Mouse (Mus musculus) forebrain, postnatal 0 days (tissue): ENCODE results near the gene Gpc4. TPM values are rescaled to one million over a fixed set of nuclear protein-coding genes. Genes with fewer than 3 reads are reported as not detected.

Source experiments
- ATAC-seq: fragments of 200-750 bp; cut with Nextera tagmentation; 2 replicates; pipeline ENCODE4 v1.8.0; 2017; ENCODE audit warnings: mild to moderate bottlenecking, moderate library complexity
- DNase-seq: peaks from one replicate; pipeline ENCODE4 v3.0.0-alpha.2; 2015
- H3K27ac ChIP-seq: fragments of 300-500 bp; sonication (generic); 2 replicates; pipeline ENCODE4 v1.5.1; 2014; ENCODE audit warnings: low read depth, mild to moderate bottlenecking, antibody characterized with exemption, low read length, moderate library complexity, mixed read lengths
- H3K27me3 ChIP-seq: fragments of 300-500 bp; sonication (generic); 2 replicates; pipeline ENCODE4 v1.6.1; 2014; ENCODE audit warnings: mild to moderate bottlenecking, low read length, mixed read lengths; ENCODE audit not compliant: insufficient read depth
- H3K36me3 ChIP-seq: fragments of 300-500 bp; sonication (generic); 2 replicates; pipeline ENCODE4 v1.6.1; 2014; ENCODE audit warnings: mild to moderate bottlenecking, moderate library complexity; ENCODE audit not compliant: insufficient read depth
- H3K4me1 ChIP-seq: fragments of 300-500 bp; sonication (generic); 2 replicates; pipeline ENCODE4 v1.6.1; 2014; ENCODE audit warnings: antibody characterized with exemption; ENCODE audit not compliant: insufficient read depth
- H3K4me2 ChIP-seq: fragments of 300-500 bp; sonication (generic); 2 replicates; pipeline ENCODE4 v1.6.1; 2014; ENCODE audit warnings: low read depth, mild to moderate bottlenecking, moderate library complexity
- H3K4me3 ChIP-seq: fragments of 300-500 bp; sonication (generic); 2 replicates; pipeline ENCODE4 v1.5.1; 2014; ENCODE audit warnings: low read depth, low read length, mixed read lengths
- H3K9ac ChIP-seq: fragments of 300-500 bp; sonication (generic); 2 replicates; pipeline ENCODE4 v1.6.1; 2014; ENCODE audit warnings: mild to moderate bottlenecking
- H3K9me3 ChIP-seq: fragments of 300-500 bp; sonication (generic); 2 replicates; pipeline ENCODE4 v1.6.1; 2016; ENCODE audit warnings: low read length
- CTCF ChIP-seq: sonication (generic); IDR thresholded peaks from 2 replicates; pipeline ENCODE4 v1.5.1; 2016; ENCODE audit warnings: antibody characterized with exemption, control low read depth, low read depth
- WGBS: fragments of 180-500 bp; shearing (Covaris S2); extraction: QIAGEN DNeasy Blood & Tissue Kit; methylation state at CpG from one replicate; pipeline ENCODE4 v1.1.7; 2014; 5-methylcytosine and 5-hydroxymethylcytosine counted together
- polyA plus RNA-seq: library from polyadenylated mRNA; unstranded; fragments of >200 nt; fragmentation: Nextera tagmentation; extraction: Ambion mirVana; gene quantifications from 2 replicates; pipeline ENCODE4 v1.2.1, GENCODE M21; 2015
- total RNA-seq: library from RNA; depleted of rRNA; stranded (reverse); fragments of >200 nt; gene quantifications from 2 replicates; pipeline ENCODE4 v1.2.3, GENCODE M21; 2014

Gene Gpc4
- total and polyA plus RNA-seq, 2 experiments from 2014 or later = 3.9 to 12.7 TPM

GRCm38 (mm10) chrX:52181401-52181800 is 16.3 kb upstream of the Gpc4 start:
- no peak overlapping the region for H3K27ac ChIP-seq
- 0 out of 2 replicates have a peak, but pooled peaks have one; percentile 20 for ATAC-seq
- peak; percentile 4 for DNase-seq
- H3K27me3 ChIP-seq = no peaks in the 10 kb centered on the region
- no peak overlapping the region for H3K9ac ChIP-seq
- 51% methylated on average over 2 of the region's 2 CpGs for WGBS
- no peak overlapping the region for H3K4me3 ChIP-seq
- H3K36me3 ChIP-seq = no peaks in the 10 kb centered on the region
- H3K9me3 ChIP-seq = no peaks in the 10 kb centered on the region
- no peak overlapping the region for H3K4me2 ChIP-seq
- TF ChIP-seq CTCF = no peak
- H3K4me1 ChIP-seq = no peaks in the 10 kb centered on the region; the same call in 1 of the 2 replicates

GRCm38 (mm10) chrX:52177067-52177466 is 12.0 kb upstream of the Gpc4 start:
- WGBS = 79% methylated on average over 4 of the region's 4 CpGs
- no peak for ATAC-seq
- H3K4me3 ChIP-seq = no peak overlapping the region

GRCm38 (mm10) chrX:52167519-52168244 is 2.6 kb upstream of the Gpc4 start:
- H3K9me3 ChIP-seq = no peaks in the 10 kb centered on the region
- no peaks in the 10 kb centered on the region for H3K36me3 ChIP-seq
- ATAC-seq (no peak), DNase-seq (no peak)
- H3K4me3 ChIP-seq = no peak overlapping the region
- 60% methylated on average over 6 of the region's 6 CpGs for WGBS
- no peak overlapping the region for H3K27ac ChIP-seq
- H3K9ac ChIP-seq = no peak overlapping the region
- H3K4me1 ChIP-seq = no peaks in the 10 kb centered on the region
- TF ChIP-seq CTCF = no peak
- no peaks in the 10 kb centered on the region for H3K27me3 ChIP-seq
- no peak overlapping the region for H3K4me2 ChIP-seq

More at GRCm38 (mm10) chrX:52177067-52177466, 12.0 kb upstream of the Gpc4 start:
- Histone ChIP-seq H3K4me2 (no peak overlapping the region), H3K27me3 (no peaks in the 10 kb centered on the region), H3K27ac (no peak overlapping the region), H3K9ac (no peak overlapping the region), H3K9me3 (no peaks in the 10 kb centered on the region), H3K36me3 (no peaks in the 10 kb centered on the region), H3K4me1 (no peaks in the 10 kb centered on the region)
- DNase-seq = no peak
- TF ChIP-seq CTCF = no peak

- no peak overlapping the region for H3K27ac ChIP-seq
- no peaks in the 10 kb centered on the region for H3K4me1 ChIP-seq
- 0 out of 2 replicates have a peak overlapping the region, but pooled peaks have one; percentile 14 for H3K9ac ChIP-seq
- H3K4me3 ChIP-seq = peak overlapping the region; percentile 48
- H3K9me3 ChIP-seq = no peaks in the 10 kb centered on the region
- peak overlapping the region; percentile 62 for H3K4me2 ChIP-seq
- WGBS = 27% methylated on average over 6 of the region's 7 CpGs
- no peak for DNase-seq
- peak; percentile 40 for ATAC-seq
- H3K36me3 ChIP-seq = no peaks in the 10 kb centered on the region
- no peak for TF ChIP-seq CTCF
- no peaks in the 10 kb centered on the region for H3K27me3 ChIP-seq
Observed at GRCm38 (mm10) chrX:52165555-52165938, 495 bp upstream of the Gpc4 start.

- Histone ChIP-seq H3K9me3 (no peaks in the 10 kb centered on the region), H3K27me3 (no peaks in the 10 kb centered on the region), H3K36me3 (no peaks in the 10 kb centered on the region), H3K27ac (no peak overlapping the region), H3K4me1 (no peaks in the 10 kb centered on the region), H3K9ac (peak overlapping the region; percentile 41; the same call in 1 of the 2 replicates), H3K4me3 (peak overlapping the region; percentile 48), H3K4me2 (peak overlapping the region; percentile 62)
- 34% methylated on average over 43 of the region's 44 CpGs for WGBS
- DNase-seq (peak; percentile 2), ATAC-seq (no peak)
- no peak for TF ChIP-seq CTCF
Observed at GRCm38 (mm10) chrX:52164134-52164737, 816 bp downstream of the Gpc4 start.

GRCm38 (mm10) chrX:52163418-52164133 is 1.5 kb downstream of the Gpc4 start:
- H3K27ac ChIP-seq = no peak overlapping the region
- H3K27me3 ChIP-seq = no peaks in the 10 kb centered on the region
- peak overlapping the region; percentile 62 for H3K4me2 ChIP-seq
- no peaks in the 10 kb centered on the region for H3K4me1 ChIP-seq
- TF ChIP-seq CTCF = no peak
- whole genome bisulfite sequencing = 29% methylated on average over 25 of the region's 25 CpGs
- DNase-seq = peak; percentile 3
- no peak for ATAC-seq
- H3K36me3 ChIP-seq = no peaks in the 10 kb centered on the region
- peak overlapping the region; percentile 48 for H3K4me3 ChIP-seq
- H3K9ac ChIP-seq = no peak overlapping the region
- no peaks in the 10 kb centered on the region for H3K9me3 ChIP-seq

- no peaks in the 10 kb centered on the region for H3K36me3 ChIP-seq
- peak overlapping the region; percentile 62 for H3K4me2 ChIP-seq
- DNase-seq (peak; percentile 1), ATAC-seq (no peak)
- no peaks in the 10 kb centered on the region for H3K4me1 ChIP-seq
- no peak for TF ChIP-seq CTCF
- no peak overlapping the region for H3K4me3 ChIP-seq
- WGBS = 31% methylated on average over 6 of the region's 6 CpGs
- H3K27me3 ChIP-seq = no peaks in the 10 kb centered on the region
- H3K9ac ChIP-seq = no peak overlapping the region
- H3K27ac ChIP-seq = no peak overlapping the region
- no peaks in the 10 kb centered on the region for H3K9me3 ChIP-seq
Observed at GRCm38 (mm10) chrX:52162756-52163155, 2.3 kb downstream of the Gpc4 start.
